Mouse (Mus musculus) gastrocnemius, adult 2 months (tissue): ENCODE measurements around the gene Tsc22d1. TPM values are rescaled to one million over a fixed set of nuclear protein-coding genes. Genes with fewer than 3 reads are reported as not detected.

ENCODE experiments used
- DNase-seq: peaks from one replicate; pipeline ENCODE4 v3.0.0; 2022
- H3K27ac ChIP-seq: fragments of 200-600 bp; 2 replicates; pipeline ENCODE4 v1.8.1; 2022; ENCODE audit warnings: mild to moderate bottlenecking
- H3K4me3 ChIP-seq: fragments of 200-600 bp; 2 replicates; pipeline ENCODE4 v1.8.1; 2022; ENCODE audit warnings: mild to moderate bottlenecking, moderate library complexity
- CTCF ChIP-seq: fragments of 200-600 bp; IDR thresholded peaks from 2 replicates; pipeline ENCODE4 v1.8.1; 2022; ENCODE audit warnings: antibody characterized with exemption, mild to moderate bottlenecking, moderate library complexity
- intact Hi-C: fragments of 180-260 bp; cut with DNase I; formaldehyde crosslinking; loops from one replicate; pipeline ENCODE4 v1.15.1; 2025
- total RNA-seq, 2 experiments: library from RNA; stranded (reverse); gene quantifications; 2 replicates each; pipeline ENCODE4 v1.2.3; 2021

Gene Tsc22d1
- total RNA-seq, 2 experiments from 2014 or later, result 131 to 151 TPM

- Histone ChIP-seq H3K27ac (no peak overlapping the region), H3K4me3 (no peak overlapping the region)
- no peak for TF ChIP-seq CTCF
- intact Hi-C loops, result no loop called here
- DNase-seq, result no peak
Measured at GRCm38 (mm10) chr14:76452751-76453360, 38.1 kb downstream of the Tsc22d1 start.

GRCm38 (mm10) chr14:76454673-76455072, 39.9 kb downstream of the Tsc22d1 start:
- intact Hi-C loops, result no loop called here
- no peak overlapping the region for H3K4me3 ChIP-seq
- DNase-seq, result no peak
- no peak overlapping the region for H3K27ac ChIP-seq
- TF ChIP-seq CTCF, result no peak

- intact Hi-C loops, result no loop called here
- Histone ChIP-seq H3K4me3 (no peak overlapping the region), H3K27ac (no peak overlapping the region)
- TF ChIP-seq CTCF, result no peak
- DNase-seq, result no peak
Measured at GRCm38 (mm10) chr14:76455159-76455558, 40.4 kb downstream of the Tsc22d1 start.

GRCm38 (mm10) chr14:76457696-76458095, 42.9 kb downstream of the Tsc22d1 start:
- intact Hi-C loops, result loop anchor here (2.0 kb wide), 1 partner anchor 41 kb away; no protein-coding TSS in a partner anchor
- no peak for DNase-seq
- Histone ChIP-seq H3K27ac (no peak overlapping the region), H3K4me3 (no peak overlapping the region)
- TF ChIP-seq CTCF, result no peak

GRCm38 (mm10) chr14:76460181-76460580, 45.4 kb downstream of the Tsc22d1 start:
- intact Hi-C loops, result loop anchor here (10.0 kb wide), 1 partner anchor 155 kb away; no protein-coding TSS in a partner anchor

GRCm38 (mm10) chr14:76461182-76461775, 46.5 kb downstream of the Tsc22d1 start:
- Histone ChIP-seq H3K27ac (no peak overlapping the region; the same call in 1 of the 2 replicates), H3K4me3 (no peak overlapping the region)
- no peak for DNase-seq
- TF ChIP-seq CTCF, result no peak
- intact Hi-C loops, result loop anchor here (10.0 kb wide), 1 partner anchor 156 kb away; no protein-coding TSS in a partner anchor

More at GRCm38 (mm10) chr14:76460181-76460580, 45.4 kb downstream of the Tsc22d1 start:
- peak overlapping the region; percentile 78 for H3K27ac ChIP-seq
- no peak for TF ChIP-seq CTCF
- DNase-seq, result peak; percentile 55
- H3K4me3 ChIP-seq, result peak overlapping the region; percentile 64

GRCm38 (mm10) chr14:76463414-76464098, 48.8 kb downstream of the Tsc22d1 start:
- no peak for TF ChIP-seq CTCF
- intact Hi-C loops, result loop anchor here (10.0 kb wide), 1 partner anchor 159 kb away; no protein-coding TSS in a partner anchor
- DNase-seq, result no peak
- H3K27ac ChIP-seq, result no peak overlapping the region
- H3K4me3 ChIP-seq, result no peak overlapping the region

GRCm38 (mm10) chr14:76464967-76465366, 50.2 kb downstream of the Tsc22d1 start:
- DNase-seq, result no peak
- intact Hi-C loops, result loop anchor here (10.0 kb wide), 1 partner anchor 160 kb away; no protein-coding TSS in a partner anchor
- Histone ChIP-seq H3K27ac (peak overlapping the region; percentile 57), H3K4me3 (no peak overlapping the region)
- no peak for TF ChIP-seq CTCF

- peak; percentile 75 for TF ChIP-seq CTCF
- no peak overlapping the region for H3K4me3 ChIP-seq
- H3K27ac ChIP-seq, result no peak overlapping the region
- intact Hi-C loops, result loop anchor here (10.0 kb wide), 1 partner anchor 162 kb away; no protein-coding TSS in a partner anchor
- peak; percentile 86 for DNase-seq
Measured at GRCm38 (mm10) chr14:76466641-76467323, 52.0 kb downstream of the Tsc22d1 start.

- H3K4me3 ChIP-seq, result no peak overlapping the region
- no peak for TF ChIP-seq CTCF
- DNase-seq, result no peak
- intact Hi-C loops, result loop anchor here (10.0 kb wide), 1 partner anchor 163 kb away; no protein-coding TSS in a partner anchor
- no peak overlapping the region for H3K27ac ChIP-seq
Measured at GRCm38 (mm10) chr14:76467932-76468331, 53.2 kb downstream of the Tsc22d1 start.

GRCm38 (mm10) chr14:76471301-76471700, 56.5 kb downstream of the Tsc22d1 start:
- Histone ChIP-seq H3K4me3 (no peak overlapping the region), H3K27ac (no peak overlapping the region)
- no peak for DNase-seq
- no peak for TF ChIP-seq CTCF
- intact Hi-C loops, result loop anchor here (10.0 kb wide), 2 partner anchors 256 to 596 kb away; no protein-coding TSS in a partner anchor

- intact Hi-C loops, result loop anchor here (2.0 to 10.0 kb wide), 3 partner anchors 258 to 598 kb away; no protein-coding TSS in a partner anchor
- no peak for DNase-seq
- H3K27ac ChIP-seq, result no peak overlapping the region
- H3K4me3 ChIP-seq, result no peak overlapping the region
- no peak for TF ChIP-seq CTCF
Measured at GRCm38 (mm10) chr14:76472487-76472886, 57.7 kb downstream of the Tsc22d1 start.
